Mouse (Mus musculus) gastrocnemius, postnatal 4 days (tissue): Measurements from ENCODE around the gene Esf1. TPM values are rescaled to one million over a fixed set of nuclear protein-coding genes. Genes with fewer than 3 reads are reported as not detected.
"Not testable (repeated sequence)": the region's sequence is repeated elsewhere in the genome, so short reads cannot be mapped to it uniquely, and the experiment has no call there.

Experiments
- DNase-seq, 2 experiments: peaks; one replicate each; pipeline ENCODE4 v3.0.0; 2021 to 2022; ENCODE audit warnings: low spot score in 2 of 2, mixed read lengths in 2 of 2
- total RNA-seq, 2 experiments: library from RNA; stranded (reverse); gene quantifications; 2 replicates each; pipeline ENCODE4 v1.2.3; 2021

Esf1 gene
- total RNA-seq, 2 experiments from 2014 or later = 16.9 to 20.6 TPM

GRCm38 (mm10) chr2:140097131-140097591 is 73.2 kb downstream of the Esf1 start:
- DNase-seq = no peak

- DNase-seq = no peak
Measured at GRCm38 (mm10) chr2:140096034-140096433, 74.3 kb downstream of the Esf1 start.

GRCm38 (mm10) chr2:140093433-140093832 is 76.9 kb downstream of the Esf1 start:
- DNase-seq = no peak

GRCm38 (mm10) chr2:140084245-140084644 is 86.1 kb downstream of the Esf1 start:
- DNase-seq = no peak

- no peak for DNase-seq
Measured at GRCm38 (mm10) chr2:140080747-140081577, 89.4 kb downstream of the Esf1 start.

GRCm38 (mm10) chr2:140079284-140079683 is 91.1 kb downstream of the Esf1 start:
- not testable (repeated sequence) for DNase-seq

GRCm38 (mm10) chr2:140078600-140079280 is 91.6 kb downstream of the Esf1 start:
- DNase-seq = no peak

- DNase-seq = no peak
Measured at GRCm38 (mm10) chr2:140077476-140077875, 92.9 kb downstream of the Esf1 start.

GRCm38 (mm10) chr2:140075150-140075549 is 95.2 kb downstream of the Esf1 start:
- no peak for DNase-seq

Other genes with a start within 250 kb of the Esf1 start
- 1 to 10 TPM; 7.9 to 8.6 TPM for gene Tasp1, start 103.8 kb downstream of the Esf1 start, total RNA-seq
- not detected for gene Gm17374, start 18.5 kb downstream of the Esf1 start, total RNA-seq
- 10 to 100 TPM; 23.5 to 25.4 TPM for gene Ndufaf5, start 85 bp upstream of the Esf1 start, total RNA-seq
- not detected for gene Sel1l2, start 219.1 kb upstream of the Esf1 start, total RNA-seq
- 10 to 100 TPM; 17.3 to 17.4 TPM for gene Macrod2, start 224.7 kb upstream of the Esf1 start, total RNA-seq